Mouse (Mus musculus) embryonic fibroblast, embryonic 13.5 days (primary cell): ENCODE measurements around the gene Spns2. TPM values are rescaled to one million over a fixed set of nuclear protein-coding genes. Genes with fewer than 3 reads are reported as not detected.

ENCODE experiments used
- H3K27ac ChIP-seq: 2 replicates; pipeline ENCODE4 v1.5.1; 2012; ENCODE audit warnings: low read length, control low read depth, inconsistent platforms; ENCODE audit not compliant: insufficient read depth
- H3K4me1 ChIP-seq: 2 replicates; pipeline ENCODE4 v1.6.1; 2011; ENCODE audit warnings: low read length; ENCODE audit not compliant: control insufficient read depth, insufficient read depth
- H3K4me3 ChIP-seq: 2 replicates; pipeline ENCODE4 v1.5.1; 2011; ENCODE audit warnings: mild to moderate bottlenecking, control low read depth, low read length; ENCODE audit not compliant: insufficient read depth
- CTCF ChIP-seq: IDR thresholded peaks from 2 replicates; pipeline ENCODE4 v1.5.1; 2011; ENCODE audit warnings: mild to moderate bottlenecking, control low read depth, low read length, moderate library complexity, borderline replicate concordance; ENCODE audit not compliant: insufficient read depth
- POLR2A ChIP-seq: IDR thresholded peaks from 2 replicates; pipeline ENCODE4 v1.6.1; 2011; ENCODE audit warnings: low read depth, mild to moderate bottlenecking, control low read depth, low read length, moderate library complexity
- polyA plus RNA-seq: library from polyadenylated mRNA; stranded (reverse); fragments of >200 nt; gene quantifications from 2 replicates; pipeline ENCODE4 v1.2.4, GENCODE M21; 2011; ENCODE audit warnings: low read depth; ENCODE audit not compliant: missing spikeins, insufficient read length

The Spns2 gene
- polyA plus RNA-seq, result 0.45 and 1.3 TPM in 2 replicates

- no peak within 1 kb of the TSS for H3K27ac ChIP-seq
- TF ChIP-seq CTCF (peak; percentile 50), POLR2A (peak; percentile 55; the same call in 1 of the 2 replicates)
- peak within 1 kb of the TSS; percentile 33 for H3K4me3 ChIP-seq
- 0 out of 2 replicates have a peak, but pooled peaks cover 2% of the 10 kb centered on the region for H3K4me1 ChIP-seq
Measured at GRCm38 (mm10) chr11:72489881-72490301, at the start of gene Spns2. Gene Spns2, minus strand, starts transcription at chr11:72489904.

GRCm38 (mm10) chr11:72538811-72539210 is 49.1 kb upstream of the Spns2 start:
- TF ChIP-seq CTCF (no peak), POLR2A (no peak)
- no peak overlapping the region for H3K27ac ChIP-seq
- no peaks in the 10 kb centered on the region for H3K4me1 ChIP-seq
- no peak overlapping the region for H3K4me3 ChIP-seq

- TF ChIP-seq POLR2A (no peak), CTCF (no peak)
- H3K4me3 ChIP-seq, result no peak overlapping the region
- no peak overlapping the region for H3K27ac ChIP-seq
- no peaks in the 10 kb centered on the region for H3K4me1 ChIP-seq
Measured at GRCm38 (mm10) chr11:72538037-72538755, 48.5 kb upstream of the Spns2 start.

- no peak for TF ChIP-seq CTCF
- TF ChIP-seq POLR2A, result no peak
- no peak overlapping the region for H3K4me3 ChIP-seq
- H3K4me1 ChIP-seq, result no peaks in the 10 kb centered on the region
- no peak overlapping the region for H3K27ac ChIP-seq
Measured at GRCm38 (mm10) chr11:72537503-72537902, 47.8 kb upstream of the Spns2 start.

- H3K4me1 ChIP-seq, result no peaks in the 10 kb centered on the region
Measured at GRCm38 (mm10) chr11:72535519-72535918, 45.8 kb upstream of the Spns2 start.

GRCm38 (mm10) chr11:72532890-72533289 is 43.2 kb upstream of the Spns2 start:
- no peak overlapping the region for H3K27ac ChIP-seq
- TF ChIP-seq POLR2A (no peak), CTCF (no peak)

More at GRCm38 (mm10) chr11:72535519-72535918, 45.8 kb upstream of the Spns2 start:
- no peak for TF ChIP-seq POLR2A
- 0 out of 2 replicates have a peak, but pooled peaks have one; percentile 1 for TF ChIP-seq CTCF
- Histone ChIP-seq H3K27ac (no peak overlapping the region), H3K4me3 (no peak overlapping the region)

GRCm38 (mm10) chr11:72531632-72532031 is 41.9 kb upstream of the Spns2 start:
- H3K4me1 ChIP-seq, result no peaks in the 10 kb centered on the region
- no peak overlapping the region for H3K27ac ChIP-seq
- H3K4me3 ChIP-seq, result no peak overlapping the region
- TF ChIP-seq CTCF (no peak), POLR2A (no peak)

More at GRCm38 (mm10) chr11:72532890-72533289, 43.2 kb upstream of the Spns2 start:
- no peaks in the 10 kb centered on the region for H3K4me1 ChIP-seq
- H3K4me3 ChIP-seq, result no peak overlapping the region

GRCm38 (mm10) chr11:72531144-72531543 is 41.4 kb upstream of the Spns2 start:
- Histone ChIP-seq H3K4me3 (no peak overlapping the region), H3K4me1 (no peaks in the 10 kb centered on the region), H3K27ac (no peak overlapping the region)
- no peak for TF ChIP-seq CTCF
- TF ChIP-seq POLR2A, result no peak

GRCm38 (mm10) chr11:72526190-72526589 is 36.5 kb upstream of the Spns2 start:
- TF ChIP-seq CTCF, result no peak
- no peak for TF ChIP-seq POLR2A
- H3K4me3 ChIP-seq, result no peak overlapping the region

GRCm38 (mm10) chr11:72523711-72524110 is 34.0 kb upstream of the Spns2 start:
- no peaks in the 10 kb centered on the region for H3K4me1 ChIP-seq
- H3K27ac ChIP-seq, result no peak overlapping the region
- no peak overlapping the region for H3K4me3 ChIP-seq
- TF ChIP-seq CTCF, result no peak
- TF ChIP-seq POLR2A, result no peak

More at GRCm38 (mm10) chr11:72526190-72526589, 36.5 kb upstream of the Spns2 start:
- Histone ChIP-seq H3K27ac (no peak overlapping the region), H3K4me1 (no peaks in the 10 kb centered on the region)

- H3K27ac ChIP-seq, result no peak overlapping the region
- no peak for TF ChIP-seq CTCF
- TF ChIP-seq POLR2A, result no peak
- no peaks in the 10 kb centered on the region for H3K4me1 ChIP-seq
- no peak overlapping the region for H3K4me3 ChIP-seq
Measured at GRCm38 (mm10) chr11:72522616-72523041, 32.9 kb upstream of the Spns2 start.
